Mouse (Mus musculus) forebrain, postnatal 0 days (tissue): Measurements from ENCODE around the gene Gm21117. TPM values are rescaled to one million over a fixed set of nuclear protein-coding genes. Genes with fewer than 3 reads are reported as not detected.
"Not testable (repeated sequence)": the region's sequence is repeated elsewhere in the genome, so short reads cannot be mapped to it uniquely, and the experiment has no call there.

Source experiments
- ATAC-seq: fragments of 200-750 bp; cut with Nextera tagmentation; 2 replicates; pipeline ENCODE4 v1.8.0; 2017; ENCODE audit warnings: mild to moderate bottlenecking, moderate library complexity
- DNase-seq: peaks from one replicate; pipeline ENCODE4 v3.0.0-alpha.2; 2015
- H3K27ac ChIP-seq: fragments of 300-500 bp; sonication (generic); 2 replicates; pipeline ENCODE4 v1.5.1; 2014; ENCODE audit warnings: low read depth, mild to moderate bottlenecking, antibody characterized with exemption, low read length, moderate library complexity, mixed read lengths
- H3K27me3 ChIP-seq: fragments of 300-500 bp; sonication (generic); 2 replicates; pipeline ENCODE4 v1.6.1; 2014; ENCODE audit warnings: mild to moderate bottlenecking, low read length, mixed read lengths; ENCODE audit not compliant: insufficient read depth
- H3K36me3 ChIP-seq: fragments of 300-500 bp; sonication (generic); 2 replicates; pipeline ENCODE4 v1.6.1; 2014; ENCODE audit warnings: mild to moderate bottlenecking, moderate library complexity; ENCODE audit not compliant: insufficient read depth
- H3K4me1 ChIP-seq: fragments of 300-500 bp; sonication (generic); 2 replicates; pipeline ENCODE4 v1.6.1; 2014; ENCODE audit warnings: antibody characterized with exemption; ENCODE audit not compliant: insufficient read depth
- H3K4me2 ChIP-seq: fragments of 300-500 bp; sonication (generic); 2 replicates; pipeline ENCODE4 v1.6.1; 2014; ENCODE audit warnings: low read depth, mild to moderate bottlenecking, moderate library complexity
- H3K4me3 ChIP-seq: fragments of 300-500 bp; sonication (generic); 2 replicates; pipeline ENCODE4 v1.5.1; 2014; ENCODE audit warnings: low read depth, low read length, mixed read lengths
- H3K9ac ChIP-seq: fragments of 300-500 bp; sonication (generic); 2 replicates; pipeline ENCODE4 v1.6.1; 2014; ENCODE audit warnings: mild to moderate bottlenecking
- H3K9me3 ChIP-seq: fragments of 300-500 bp; sonication (generic); 2 replicates; pipeline ENCODE4 v1.6.1; 2016; ENCODE audit warnings: low read length
- WGBS: fragments of 180-500 bp; shearing (Covaris S2); extraction: QIAGEN DNeasy Blood & Tissue Kit; methylation state at CpG from one replicate; pipeline ENCODE4 v1.1.7; 2014; 5-methylcytosine and 5-hydroxymethylcytosine counted together
- polyA plus RNA-seq: library from polyadenylated mRNA; unstranded; fragments of >200 nt; fragmentation: Nextera tagmentation; extraction: Ambion mirVana; gene quantifications from 2 replicates; pipeline ENCODE4 v1.2.1, GENCODE M21; 2015
- total RNA-seq: library from RNA; depleted of rRNA; stranded (reverse); fragments of >200 nt; gene quantifications from 2 replicates; pipeline ENCODE4 v1.2.3, GENCODE M21; 2014; rRNA removed

The Gm21117 gene
- total RNA-seq (not detected in 2 replicates), polyA plus RNA-seq (not detected in 2 replicates)

GRCm38 (mm10) chrY:51124920-51125319 is at the start of gene Gm21117:
Gene Gm21117 (plus strand): TSS chrY:51125220.
- not testable (repeated sequence) for H3K36me3 ChIP-seq, H3K27ac ChIP-seq, H3K9me3 ChIP-seq, DNase-seq, H3K27me3 ChIP-seq, H3K9ac ChIP-seq, H3K4me2 ChIP-seq, H3K4me3 ChIP-seq, ATAC-seq, H3K4me1 ChIP-seq
- no CpG with 5 or more reads among the region's 6 CpGs for WGBS
